Mouse (Mus musculus): ENCODE data around the gene Exd2. TPM values are rescaled to one million over a fixed set of nuclear protein-coding genes. Genes with fewer than 3 reads are reported as not detected.

The Exd2 gene
- total and polyA plus RNA-seq, 2 experiments = 4.9 to 9.8 TPM

DNA sequence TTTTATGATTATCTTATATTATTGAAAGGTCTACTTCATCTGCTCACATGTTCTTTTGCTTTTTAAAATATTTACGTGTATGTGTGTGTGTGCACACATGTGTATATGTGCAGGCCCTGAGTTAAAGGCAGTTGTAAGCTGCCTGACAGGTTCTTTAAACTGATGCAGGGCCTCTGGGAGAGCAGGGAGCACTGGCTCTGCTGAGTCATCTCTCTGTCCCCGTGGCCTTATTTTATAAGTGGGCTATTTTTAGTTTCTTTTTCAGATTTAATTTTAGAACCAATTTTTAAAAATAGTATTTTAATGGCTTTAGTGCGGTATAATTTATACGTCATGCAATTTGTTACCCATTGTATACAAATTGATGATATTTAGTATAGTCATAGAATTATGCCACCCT lies 9.0 kb downstream of the Exd2 start:
- Histone ChIP-seq H3K4me1 (ENCODE audit: control insufficient read depth, insufficient read depth, low read length) (no peaks in the 10 kb centered on the region), H3K27ac (replicated peaks; ENCODE audit: insufficient read depth, low read depth, low read length) (no peak overlapping the region), H3K4me3 (ENCODE audit: insufficient read depth, low read depth, low read length) (no peak overlapping the region), H3K79me2 (ENCODE audit: control insufficient read depth, insufficient read depth, low read length) (no peaks in the 10 kb centered on the region), H3K27me3 (ENCODE audit: control insufficient read depth, insufficient read depth, low read length) (no peaks in the 10 kb centered on the region), H3K36me3 (ENCODE audit: control insufficient read depth, insufficient read depth, low read length) (0 out of 2 replicates have a peak, but pooled peaks cover 1% of the 10 kb centered on the region), H3K9ac (ENCODE audit: low read depth, low read length) (no peak overlapping the region)
- WGBS = 81% methylated on average over 4 of the region's 4 CpGs
- no peak for DNase-seq (ENCODE audit: extremely low read depth, low read depth, low spot score)
- no peak for TF ChIP-seq CTCF (IDR thresholded peaks at IDR 0.05; ENCODE audit: low read depth, low read length)
- no peak for TF ChIP-seq POLR2A (IDR thresholded peaks at IDR 0.05; ENCODE audit: extremely low read depth, insufficient read depth, low read length)

DNA sequence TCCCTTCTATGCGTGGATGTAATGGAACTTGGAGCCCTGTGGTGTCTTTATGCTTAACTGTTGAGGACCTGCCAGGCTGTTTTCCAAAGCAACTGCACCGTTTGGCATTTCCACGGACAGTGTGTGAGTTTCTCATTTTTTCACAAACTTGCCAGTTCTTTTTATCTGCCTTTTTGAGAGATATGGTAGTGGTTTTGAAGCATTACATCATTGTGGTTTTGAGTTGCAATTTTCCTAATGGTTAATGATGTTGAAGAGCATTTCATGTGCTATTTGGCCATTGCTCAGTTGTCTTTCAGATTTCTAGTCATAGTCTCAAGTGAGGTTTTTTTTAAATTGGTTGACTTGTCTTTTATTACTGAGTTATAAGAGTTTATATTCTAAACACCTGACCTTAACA lies 10.8 kb downstream of the Exd2 start:
- 82% methylated on average over 3 of the region's 3 CpGs for WGBS
- H3K79me2 ChIP-seq (ENCODE audit: control insufficient read depth, insufficient read depth, low read length) = no peaks in the 10 kb centered on the region
- TF ChIP-seq CTCF (IDR thresholded peaks at IDR 0.05; ENCODE audit: low read depth, low read length) (no peak), POLR2A (IDR thresholded peaks at IDR 0.05; ENCODE audit: extremely low read depth, insufficient read depth, low read length) (no peak)
- H3K36me3 ChIP-seq (ENCODE audit: control insufficient read depth, insufficient read depth, low read length) = 0 out of 2 replicates have a peak, but pooled peaks cover 1% of the 10 kb centered on the region
- no peak overlapping the region for H3K9ac ChIP-seq (ENCODE audit: low read depth, low read length)
- no peak overlapping the region for H3K27ac ChIP-seq (replicated peaks; ENCODE audit: insufficient read depth, low read depth, low read length)
- no peaks in the 10 kb centered on the region for H3K27me3 ChIP-seq (ENCODE audit: control insufficient read depth, insufficient read depth, low read length)
- DNase-seq (ENCODE audit: extremely low read depth, low read depth, low spot score) = no peak
- H3K4me3 ChIP-seq (ENCODE audit: insufficient read depth, low read depth, low read length) = no peak overlapping the region
- H3K4me1 ChIP-seq (ENCODE audit: control insufficient read depth, insufficient read depth, low read length) = no peaks in the 10 kb centered on the region

DNA sequence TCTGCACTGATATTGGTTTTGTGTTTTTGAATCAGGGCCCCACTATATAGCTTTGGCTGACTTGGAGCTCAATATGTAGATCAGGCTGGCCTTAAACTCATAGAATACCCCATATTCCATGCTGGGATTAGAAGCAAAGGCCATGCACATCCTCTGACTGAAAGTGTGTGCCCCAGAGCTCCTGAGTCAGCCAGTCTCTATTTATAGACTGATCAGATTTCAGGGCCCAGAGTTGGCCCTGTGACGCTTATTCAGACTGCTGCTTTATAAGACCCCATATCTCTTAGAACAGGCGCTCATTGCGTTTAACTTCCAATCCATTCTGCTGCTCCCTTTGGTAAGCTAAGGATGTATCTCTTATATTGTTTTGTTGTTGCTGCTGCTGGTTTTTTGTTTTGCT lies 17.1 kb downstream of the Exd2 start:
- Histone ChIP-seq H3K36me3 (ENCODE audit: control insufficient read depth, insufficient read depth, low read length) (peaks cover 5% of the 10 kb centered on the region; the same call in 1 of the 2 replicates), H3K4me3 (ENCODE audit: insufficient read depth, low read depth, low read length) (no peak overlapping the region), H3K27me3 (ENCODE audit: control insufficient read depth, insufficient read depth, low read length) (no peaks in the 10 kb centered on the region), H3K4me1 (ENCODE audit: control insufficient read depth, insufficient read depth, low read length) (no peaks in the 10 kb centered on the region), H3K9ac (ENCODE audit: low read depth, low read length) (no peak overlapping the region), H3K79me2 (ENCODE audit: control insufficient read depth, insufficient read depth, low read length) (no peaks in the 10 kb centered on the region), H3K27ac (replicated peaks; ENCODE audit: insufficient read depth, low read depth, low read length) (no peak overlapping the region)
- TF ChIP-seq POLR2A (IDR thresholded peaks at IDR 0.05; ENCODE audit: extremely low read depth, insufficient read depth, low read length) (no peak), CTCF (IDR thresholded peaks at IDR 0.05; ENCODE audit: low read depth, low read length) (no peak)
- no peak for DNase-seq (ENCODE audit: extremely low read depth, low read depth, low spot score)
- 93% methylated on average over 3 of the region's 3 CpGs for WGBS

DNA sequence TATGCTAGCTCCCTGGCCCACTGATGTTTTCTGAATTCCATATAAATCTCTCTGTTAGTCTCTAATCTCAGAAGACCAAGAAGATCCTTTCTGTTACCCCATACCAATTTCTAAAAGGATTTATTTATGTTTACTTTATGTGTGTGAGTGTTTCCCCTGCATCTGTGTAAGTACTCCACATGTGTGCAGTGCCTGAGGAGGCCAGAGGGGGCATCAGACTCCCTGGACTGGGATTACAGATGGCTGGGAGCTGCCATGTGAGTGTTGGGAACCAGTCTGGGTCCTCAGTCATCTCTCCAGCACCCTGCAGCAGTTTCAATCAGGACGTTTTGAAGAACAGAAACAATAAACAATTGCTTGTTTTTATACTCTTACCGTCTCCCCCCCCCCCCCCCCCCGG lies 20.5 kb downstream of the Exd2 start:
- H3K27me3 ChIP-seq (ENCODE audit: control insufficient read depth, insufficient read depth, low read length) = no peaks in the 10 kb centered on the region
- no peak overlapping the region for H3K4me3 ChIP-seq (ENCODE audit: insufficient read depth, low read depth, low read length)
- no peaks in the 10 kb centered on the region for H3K4me1 ChIP-seq (ENCODE audit: control insufficient read depth, insufficient read depth, low read length)
- TF ChIP-seq CTCF (IDR thresholded peaks at IDR 0.05; ENCODE audit: low read depth, low read length) (no peak), POLR2A (IDR thresholded peaks at IDR 0.05; ENCODE audit: extremely low read depth, insufficient read depth, low read length) (no peak)
- H3K79me2 ChIP-seq (ENCODE audit: control insufficient read depth, insufficient read depth, low read length) = no peaks in the 10 kb centered on the region
- H3K9ac ChIP-seq (ENCODE audit: low read depth, low read length) = no peak overlapping the region
- 76% methylated on average over 3 of the region's 3 CpGs for WGBS
- peaks cover 6% of the 10 kb centered on the region for H3K36me3 ChIP-seq (ENCODE audit: control insufficient read depth, insufficient read depth, low read length)
- no peak overlapping the region for H3K27ac ChIP-seq (replicated peaks; ENCODE audit: insufficient read depth, low read depth, low read length)
- no peak for DNase-seq (ENCODE audit: extremely low read depth, low read depth, low spot score)

DNA sequence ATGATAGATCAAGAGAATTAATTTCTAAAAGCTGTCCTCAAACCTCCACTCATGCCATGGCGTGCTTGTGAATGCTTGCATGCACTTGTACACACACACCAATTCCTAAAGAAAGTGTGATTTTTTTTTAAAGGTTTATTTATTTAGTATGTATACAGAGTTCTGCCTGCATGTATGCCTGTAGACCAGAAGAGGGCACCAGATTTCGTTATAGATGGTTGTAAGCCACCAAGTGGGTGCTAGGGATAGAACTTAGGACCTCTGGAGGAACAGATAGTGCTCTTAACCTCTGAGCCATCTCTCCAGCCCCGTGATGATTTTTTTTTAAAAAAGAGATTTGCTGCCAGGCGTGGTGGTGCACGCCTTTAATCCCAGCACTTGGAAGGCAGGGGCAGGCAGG lies 30.4 kb downstream of the Exd2 start:
- Histone ChIP-seq H3K36me3 (ENCODE audit: control insufficient read depth, insufficient read depth, low read length) (peaks cover 21% of the 10 kb centered on the region; the same call in 1 of the 2 replicates), H3K4me1 (ENCODE audit: control insufficient read depth, insufficient read depth, low read length) (no peaks in the 10 kb centered on the region; the same call in 1 of the 2 replicates), H3K27me3 (ENCODE audit: control insufficient read depth, insufficient read depth, low read length) (no peaks in the 10 kb centered on the region), H3K27ac (replicated peaks; ENCODE audit: insufficient read depth, low read depth, low read length) (no peak overlapping the region), H3K79me2 (ENCODE audit: control insufficient read depth, insufficient read depth, low read length) (no peaks in the 10 kb centered on the region), H3K9ac (ENCODE audit: low read depth, low read length) (no peak overlapping the region), H3K4me3 (ENCODE audit: insufficient read depth, low read depth, low read length) (no peak overlapping the region)
- WGBS = 96% methylated on average over 5 of the region's 5 CpGs
- no peak for DNase-seq (ENCODE audit: extremely low read depth, low read depth, low spot score)
- no peak for TF ChIP-seq CTCF (IDR thresholded peaks at IDR 0.05; ENCODE audit: low read depth, low read length)
- no peak for TF ChIP-seq POLR2A (IDR thresholded peaks at IDR 0.05; ENCODE audit: extremely low read depth, insufficient read depth, low read length)

DNA sequence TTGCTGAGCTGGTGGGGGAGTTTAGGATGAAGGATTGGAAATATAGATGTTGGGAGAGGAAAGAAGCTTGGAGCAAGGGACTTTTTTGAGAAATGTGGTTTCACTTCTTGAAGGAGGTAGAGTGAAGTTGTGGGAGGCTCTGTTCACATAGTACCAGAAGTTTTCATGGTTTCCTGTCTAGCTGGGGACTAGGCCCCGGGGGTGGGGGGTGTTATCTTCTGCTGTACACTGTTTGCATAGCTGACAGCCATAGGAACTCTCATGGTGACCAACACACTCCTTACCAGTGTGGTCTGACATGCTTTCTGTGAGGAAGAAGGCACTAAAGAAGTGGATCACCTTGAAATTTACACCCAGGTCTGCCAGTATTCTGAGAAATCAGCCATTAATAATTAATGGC lies 32.8 kb downstream of the Exd2 start:
- peaks cover 11% of the 10 kb centered on the region; the same call in 1 of the 2 replicates for H3K36me3 ChIP-seq (ENCODE audit: control insufficient read depth, insufficient read depth, low read length)
- H3K9ac ChIP-seq (ENCODE audit: low read depth, low read length) = no peak overlapping the region
- H3K27ac ChIP-seq (replicated peaks; ENCODE audit: insufficient read depth, low read depth, low read length) = no peak overlapping the region
- no peak for DNase-seq (ENCODE audit: extremely low read depth, low read depth, low spot score)
- no peaks in the 10 kb centered on the region for H3K79me2 ChIP-seq (ENCODE audit: control insufficient read depth, insufficient read depth, low read length)
- H3K4me1 ChIP-seq (ENCODE audit: control insufficient read depth, insufficient read depth, low read length) = no peaks in the 10 kb centered on the region; the same call in 1 of the 2 replicates
- H3K4me3 ChIP-seq (ENCODE audit: insufficient read depth, low read depth, low read length) = no peak overlapping the region
- H3K27me3 ChIP-seq (ENCODE audit: control insufficient read depth, insufficient read depth, low read length) = no peaks in the 10 kb centered on the region
- TF ChIP-seq POLR2A (IDR thresholded peaks at IDR 0.05; ENCODE audit: extremely low read depth, insufficient read depth, low read length) (no peak), CTCF (IDR thresholded peaks at IDR 0.05; ENCODE audit: low read depth, low read length) (no peak)
- 42% methylated on average over 1 of the region's 1 CpGs for WGBS

Data from liver, adult 2 months (tissue).